Mouse (Mus musculus): ENCODE data around the gene Ankrd50.

Ankrd50 gene

DNA sequence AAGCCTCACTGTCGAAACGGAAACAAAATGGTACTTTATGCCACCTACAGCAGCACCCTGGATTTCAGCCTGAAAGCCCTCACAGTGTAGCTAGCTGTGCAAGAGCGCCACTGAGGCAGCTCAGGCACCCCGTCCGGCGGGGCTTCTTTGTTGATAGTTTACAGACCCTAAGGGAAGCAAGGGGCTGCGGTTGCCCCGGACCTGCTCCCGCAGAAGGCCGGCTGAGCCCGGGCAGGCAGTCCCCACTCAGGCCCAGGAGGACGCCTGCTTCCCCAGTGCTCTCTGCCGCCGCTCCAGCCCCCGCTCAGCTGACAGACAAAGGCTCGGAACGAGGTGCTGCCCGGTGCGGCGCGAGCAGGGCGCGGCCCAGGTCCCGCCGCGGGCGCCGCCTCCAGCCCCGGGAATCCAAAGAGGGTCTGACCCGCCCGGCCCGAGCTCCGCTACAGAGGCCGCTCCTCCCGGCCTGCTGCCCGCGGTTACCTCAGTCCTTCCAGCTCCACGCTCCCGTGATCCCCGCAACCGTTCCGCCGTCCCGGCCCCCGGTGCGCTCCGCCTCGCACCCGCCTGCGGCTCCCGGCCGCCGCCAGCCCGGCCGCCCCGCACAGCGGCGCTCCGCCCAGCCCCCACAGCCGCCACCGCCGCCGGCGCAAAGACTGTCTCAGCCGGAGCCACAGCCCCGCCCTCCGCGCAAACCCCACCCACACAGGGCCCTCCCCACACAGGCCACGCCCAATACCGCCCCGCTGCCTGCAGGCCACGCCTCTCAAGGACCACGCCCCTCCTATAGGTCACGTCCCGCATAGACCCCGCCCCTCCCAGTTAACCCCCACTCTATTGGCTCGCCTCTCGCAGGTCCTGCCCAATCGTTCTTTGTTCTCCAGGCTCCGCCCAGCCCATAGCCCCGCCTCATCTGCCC, at the start of gene Ankrd50:
Gene Ankrd50, minus strand, starts transcription at position 654 of the 916 bp plus-strand sequence.
- DNase-seq, result peak; percentile 99 to 100

DNA sequence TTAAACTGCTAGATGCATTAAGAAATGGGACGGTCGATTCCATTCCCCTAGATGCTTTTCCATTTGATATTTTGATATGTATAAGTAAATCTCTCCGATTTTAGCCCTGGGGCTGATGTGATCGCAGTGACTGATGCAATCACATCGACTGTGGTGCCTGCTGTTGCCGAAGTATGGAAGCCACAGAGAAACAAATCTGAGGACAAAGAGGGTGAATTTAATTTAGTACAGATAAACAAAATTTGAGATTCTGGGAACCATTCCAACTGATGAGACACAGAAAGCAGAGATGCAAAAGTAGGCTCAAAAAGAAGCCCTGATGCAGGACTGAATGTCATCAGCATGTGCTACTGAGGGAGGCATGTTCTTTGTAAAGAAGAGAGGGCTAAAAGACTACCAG, 49.6 kb upstream of the Ankrd50 start:
- DNase-seq, result no peak

DNA sequence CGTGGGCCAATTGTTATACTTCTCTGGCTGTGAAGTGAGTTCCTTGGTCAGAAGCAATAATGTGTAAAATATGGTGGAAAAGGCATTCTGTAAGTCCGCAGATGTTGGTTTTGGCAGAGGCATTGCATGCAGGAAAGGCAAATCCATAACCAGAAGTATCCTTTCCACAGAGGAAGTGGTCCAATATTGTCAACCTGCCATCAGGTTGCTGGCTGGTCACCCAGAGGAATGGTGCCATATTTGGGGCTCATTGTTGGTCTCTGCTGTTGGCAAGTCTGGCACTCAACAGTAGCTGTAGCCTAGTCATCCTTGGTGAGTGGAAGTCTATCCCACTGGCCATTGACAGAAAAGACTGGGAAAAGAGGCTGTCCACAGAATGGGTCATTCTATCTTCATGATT, 35.8 kb upstream of the Ankrd50 start:
- no peak for DNase-seq

DNA sequence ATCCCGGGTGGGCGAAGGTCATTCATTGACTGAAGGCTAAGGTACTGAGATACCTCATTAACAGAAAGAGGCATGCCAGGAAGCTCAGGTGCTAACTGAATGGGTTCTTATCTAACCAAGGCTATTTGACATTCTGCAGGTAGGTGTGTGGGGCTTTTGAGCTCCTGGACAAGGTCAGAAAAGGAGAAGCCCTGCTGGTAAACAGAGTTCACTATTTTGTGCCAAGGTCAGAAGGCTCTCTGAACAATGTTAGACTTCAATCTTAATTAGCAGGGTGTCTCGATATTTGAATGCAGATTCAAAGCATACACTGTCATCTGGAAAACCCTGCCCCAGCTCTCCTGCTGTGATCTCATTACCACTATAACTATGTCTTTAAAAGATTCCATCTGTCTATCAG, 35.3 kb upstream of the Ankrd50 start:
- no peak for DNase-seq

DNA sequence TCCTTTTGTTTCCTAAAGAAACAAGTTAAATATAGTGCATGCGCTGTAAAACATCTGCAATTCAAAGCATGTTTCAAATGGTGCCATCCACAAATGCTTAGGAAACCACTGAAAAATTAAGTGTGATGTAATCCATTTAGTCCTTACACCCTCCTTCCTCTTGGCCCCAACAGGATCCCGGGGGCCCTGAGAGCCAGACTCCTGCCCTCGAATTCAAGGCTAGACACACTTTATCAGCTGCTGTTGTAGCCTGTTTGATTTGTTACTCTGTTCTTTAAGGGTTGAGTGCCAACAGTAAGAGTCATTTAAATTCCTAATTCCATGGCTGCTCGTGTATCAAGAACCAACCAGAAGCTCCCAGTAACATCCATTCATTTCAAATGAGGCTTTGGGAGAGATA, 19.0 kb upstream of the Ankrd50 start:
- DNase-seq, result no peak

DNA sequence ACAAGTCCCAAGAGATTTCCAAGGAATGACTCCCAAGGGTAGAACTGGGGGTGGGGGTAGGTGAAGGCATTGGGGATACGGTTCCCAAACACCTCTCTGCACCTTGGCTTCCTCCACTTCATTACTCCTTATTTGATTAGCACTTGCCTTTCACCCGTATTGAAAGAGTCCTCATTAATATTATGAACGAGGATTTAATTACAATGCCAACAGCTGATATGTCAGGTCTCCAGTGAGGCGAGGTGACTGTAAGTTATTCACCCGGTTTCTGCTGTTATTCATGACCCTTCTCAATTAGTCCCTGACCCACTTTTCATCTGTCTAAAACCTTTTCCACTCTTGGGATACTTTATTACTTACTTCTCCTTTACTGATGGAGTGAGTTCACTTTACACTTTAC, 17.5 kb upstream of the Ankrd50 start:
- DNase-seq, result no peak

DNA sequence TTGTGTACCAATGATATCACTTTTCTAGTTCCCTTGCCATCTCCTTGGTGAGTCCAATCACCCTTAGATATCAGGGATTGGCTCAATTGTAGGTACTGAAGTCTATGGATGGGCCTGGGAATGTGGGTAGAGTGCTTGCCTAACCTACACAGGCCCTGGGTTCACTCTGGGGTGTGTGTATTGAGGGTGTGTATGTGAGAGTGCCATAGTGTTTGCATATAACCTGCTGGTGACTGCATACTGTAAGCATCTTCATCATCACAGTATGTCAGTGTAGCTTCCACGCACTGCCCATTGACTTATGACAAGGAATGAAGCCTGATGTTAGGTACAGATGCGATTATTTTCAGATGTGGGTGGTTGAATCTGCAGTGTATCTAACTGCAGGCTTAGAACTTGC, 17.1 kb upstream of the Ankrd50 start:
- DNase-seq, result no peak

DNA sequence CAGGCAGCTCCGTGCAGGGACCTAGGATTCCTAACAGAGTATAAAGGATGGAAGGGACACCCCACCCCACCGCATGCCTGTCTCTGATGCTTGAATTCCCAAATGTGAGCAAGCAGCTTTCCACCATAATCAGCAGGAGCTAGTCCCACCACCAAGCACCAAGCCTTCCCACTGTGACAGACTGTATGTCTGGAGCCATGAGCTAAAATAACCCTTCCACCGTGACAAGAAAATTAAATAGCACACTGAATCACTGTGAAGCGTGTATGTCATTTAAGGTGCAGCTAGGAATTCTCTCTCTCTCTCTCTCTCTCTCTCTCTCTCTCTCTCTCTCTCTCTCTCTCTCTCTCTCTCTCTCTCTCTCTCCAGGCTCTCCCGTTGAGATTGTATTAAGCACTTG, 16.7 kb upstream of the Ankrd50 start:
- DNase-seq, result no peak

DNA sequence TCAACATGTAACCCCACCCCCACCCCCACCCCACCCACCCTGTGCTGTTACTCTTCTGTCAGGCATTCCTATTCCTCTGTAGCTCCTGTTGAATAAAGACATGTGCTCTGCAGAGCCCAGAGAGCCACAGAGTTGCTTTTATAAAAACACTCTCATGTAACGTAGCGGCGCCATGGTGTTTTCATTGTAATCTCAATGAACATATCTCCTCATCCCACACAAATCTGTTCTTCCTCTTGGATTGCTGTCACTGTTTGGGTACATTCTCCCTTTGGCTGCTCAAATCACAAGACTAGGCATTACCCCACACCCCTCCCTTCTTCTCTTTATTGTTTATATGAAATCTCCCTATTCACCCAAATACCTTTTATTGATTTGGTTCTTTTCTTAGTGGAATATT, 13.9 kb upstream of the Ankrd50 start:
- DNase-seq, result no peak

DNA sequence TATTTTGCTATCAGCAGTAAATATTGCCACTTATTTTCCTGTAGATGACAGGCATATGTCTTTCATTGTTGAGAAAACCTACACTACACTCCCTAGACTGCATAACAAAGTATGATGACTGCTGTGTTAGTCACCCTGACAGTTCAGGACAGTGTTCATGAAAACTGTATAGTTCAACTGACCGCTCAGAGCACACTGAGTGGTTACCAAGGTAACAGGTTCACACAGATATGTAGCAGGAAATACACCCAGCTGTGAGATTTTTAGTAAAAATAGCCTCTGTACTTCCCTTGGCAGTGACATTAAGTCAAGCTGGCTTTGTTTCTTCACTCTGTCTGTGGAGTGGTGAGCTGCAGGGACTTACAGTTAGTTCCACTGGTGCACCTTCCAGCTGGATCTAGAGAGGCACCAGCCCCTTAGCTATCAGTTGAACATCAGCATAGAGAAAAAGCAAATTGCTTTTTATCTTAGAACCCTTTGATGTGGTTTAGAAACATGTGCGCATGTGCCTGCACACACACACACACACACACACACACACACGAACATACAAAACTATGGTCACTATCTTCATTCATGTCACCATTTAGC, 12.2 kb upstream of the Ankrd50 start:
- no peak for DNase-seq

DNA sequence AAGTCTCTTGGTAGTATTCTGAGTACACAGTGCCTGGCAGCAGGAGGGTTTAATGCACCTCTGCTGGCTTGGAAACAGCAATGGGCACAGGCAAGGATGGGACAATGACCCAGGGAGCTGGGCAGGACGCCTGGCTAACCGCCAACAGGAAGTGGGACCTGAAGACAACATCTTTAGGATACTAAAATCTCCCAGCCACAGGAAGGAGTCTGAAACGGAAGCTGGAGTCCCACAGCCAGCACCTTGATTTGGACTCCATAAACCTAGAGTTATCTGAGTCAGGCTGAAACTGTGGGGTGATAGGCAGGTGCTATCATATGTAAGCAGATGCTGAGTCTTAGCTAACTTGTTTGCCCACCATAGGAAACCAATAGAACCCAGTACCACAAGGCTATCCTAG, 7.1 kb upstream of the Ankrd50 start:
- DNase-seq, result no peak

DNA sequence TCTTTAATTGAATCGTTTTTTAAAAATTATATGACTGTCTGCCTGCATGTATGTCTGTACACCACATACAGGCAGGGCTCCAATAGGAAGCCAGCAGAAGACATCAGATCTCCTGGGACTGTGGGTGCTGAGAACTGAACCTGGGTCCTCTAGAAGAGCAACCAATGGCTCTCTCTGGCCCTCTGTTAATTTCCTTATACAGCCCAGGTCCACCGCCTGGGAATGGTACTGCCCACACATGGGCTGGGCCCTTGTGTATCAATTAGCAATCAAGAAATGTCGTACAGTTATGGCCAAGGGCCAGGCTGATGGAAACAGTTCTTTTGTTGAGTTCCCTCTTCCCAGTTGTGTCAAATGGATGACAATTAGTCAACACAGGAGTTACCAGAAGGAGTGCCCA, 6.6 kb upstream of the Ankrd50 start:
- DNase-seq, result no peak

DNA sequence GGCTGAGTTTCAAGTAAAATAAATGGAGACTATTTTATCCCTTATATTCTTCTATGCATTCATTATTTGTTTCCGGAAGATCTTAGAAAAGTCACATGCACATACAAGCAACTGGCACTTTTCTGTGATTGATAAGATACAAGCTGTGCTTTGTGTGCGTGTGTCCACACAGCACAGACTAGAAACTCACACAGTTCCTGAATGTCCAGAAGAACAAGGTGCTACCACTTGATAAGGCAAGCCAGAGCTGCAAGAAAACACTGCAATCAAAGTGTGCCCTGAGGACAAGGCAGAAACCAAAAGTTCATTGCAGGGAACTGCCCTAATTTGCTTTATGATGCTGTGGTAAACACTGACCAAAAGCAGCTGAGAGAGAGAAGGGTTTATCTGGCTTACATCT, 6.1 kb upstream of the Ankrd50 start:
- DNase-seq, result no peak

DNA sequence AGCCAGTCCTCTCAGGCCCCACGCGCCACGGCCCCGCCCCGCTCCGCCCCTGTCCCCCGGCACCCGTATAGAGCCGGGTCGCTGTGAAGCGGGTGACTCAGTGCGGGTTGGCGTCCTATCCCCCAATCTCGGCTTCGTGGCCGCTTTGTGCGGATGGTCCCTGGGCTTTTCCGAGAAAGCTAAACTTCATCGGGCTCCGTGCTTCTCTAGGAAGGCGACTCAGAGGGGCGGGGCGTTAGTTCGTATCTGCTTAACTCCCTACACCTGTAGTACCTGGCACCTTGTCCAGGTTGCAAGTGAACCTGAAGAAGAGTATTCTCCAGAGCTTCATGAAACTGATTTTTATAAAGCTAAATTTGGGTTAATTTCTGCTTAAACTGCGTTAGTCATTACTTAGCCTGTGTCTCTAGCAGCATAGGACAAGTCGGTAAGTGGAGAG, 482 bp upstream of the Ankrd50 start:
- no peak for DNase-seq

DNA sequence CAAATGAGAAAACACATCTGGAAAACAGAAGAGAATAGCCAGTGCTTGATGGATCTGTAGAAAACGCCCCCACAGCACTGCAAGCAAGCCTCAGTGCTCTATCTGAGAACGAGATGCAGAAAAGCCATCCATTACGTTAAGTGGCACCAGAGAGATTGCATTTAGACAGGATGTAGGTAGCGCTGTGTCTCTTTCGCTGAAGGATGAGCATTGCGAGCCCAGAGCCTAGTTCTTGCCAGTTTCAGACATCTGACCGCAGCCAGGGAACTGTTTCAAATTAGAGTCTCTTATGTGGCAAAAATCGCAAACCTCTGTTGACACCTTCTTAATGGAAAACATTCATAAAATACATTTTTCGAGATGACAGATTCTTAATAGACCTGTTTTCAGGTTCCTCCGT, 1.1 kb downstream of the Ankrd50 start:
- DNase-seq, result peak in 1 of 2 experiments; percentile 21

DNA sequence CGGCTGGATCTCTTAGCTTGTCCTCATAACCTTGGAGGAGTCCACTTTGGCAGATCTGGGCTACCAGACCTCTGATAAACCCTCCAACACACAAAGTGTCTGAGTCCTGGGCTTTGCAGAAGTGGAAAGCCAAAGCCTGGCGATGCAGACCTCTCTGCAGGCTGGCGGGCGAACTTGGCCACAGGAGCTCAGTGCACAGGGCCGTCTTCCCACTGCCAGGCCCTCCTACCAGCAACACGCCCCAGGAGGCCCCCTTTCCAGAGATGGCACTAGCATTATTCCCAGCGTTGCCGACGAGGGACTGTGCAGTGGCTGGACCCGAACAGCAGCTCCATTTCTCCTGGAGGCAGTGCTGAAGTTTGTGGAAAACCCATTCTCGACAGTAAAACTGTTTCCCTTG, 1.9 kb downstream of the Ankrd50 start:
- DNase-seq, result no peak

DNA sequence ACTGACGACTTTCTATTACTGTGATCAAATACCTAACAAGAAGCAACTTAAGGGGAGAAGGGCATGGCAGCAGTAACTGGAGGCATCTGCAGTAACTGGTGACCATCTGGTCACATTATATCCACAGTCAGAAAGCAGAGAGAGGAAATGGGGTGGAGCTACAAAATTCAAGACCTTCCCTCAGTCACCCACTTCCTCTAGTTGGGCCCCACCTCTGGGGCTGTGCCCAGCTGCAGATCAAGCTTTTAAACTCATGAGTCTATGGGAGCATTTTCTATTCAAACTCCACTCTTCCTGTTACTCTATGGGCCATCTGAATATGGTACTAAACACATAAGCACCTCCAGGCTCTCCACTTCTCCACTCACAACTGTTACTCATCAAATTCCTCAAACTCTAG, 3.5 kb downstream of the Ankrd50 start:
- no peak for DNase-seq

DNA sequence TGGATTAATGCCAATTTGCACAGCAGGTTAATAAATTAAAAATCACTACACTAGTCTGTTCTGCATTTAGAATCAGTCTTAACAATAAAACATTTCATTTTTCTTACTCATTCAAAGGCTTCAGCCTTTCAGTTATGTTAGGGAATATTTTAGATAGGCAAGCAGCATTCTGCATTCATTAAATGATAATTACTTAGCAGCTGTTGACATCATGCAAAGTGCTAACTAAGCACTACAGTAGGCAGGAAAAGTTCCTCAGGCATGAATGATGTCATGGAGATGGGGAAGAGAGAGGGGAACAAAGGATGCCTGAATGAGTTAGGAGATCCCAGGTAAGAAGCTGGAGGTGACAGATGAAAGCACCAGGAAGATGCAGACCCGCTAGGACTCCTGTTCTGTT, 6.7 kb downstream of the Ankrd50 start:
- DNase-seq, result no peak

DNA sequence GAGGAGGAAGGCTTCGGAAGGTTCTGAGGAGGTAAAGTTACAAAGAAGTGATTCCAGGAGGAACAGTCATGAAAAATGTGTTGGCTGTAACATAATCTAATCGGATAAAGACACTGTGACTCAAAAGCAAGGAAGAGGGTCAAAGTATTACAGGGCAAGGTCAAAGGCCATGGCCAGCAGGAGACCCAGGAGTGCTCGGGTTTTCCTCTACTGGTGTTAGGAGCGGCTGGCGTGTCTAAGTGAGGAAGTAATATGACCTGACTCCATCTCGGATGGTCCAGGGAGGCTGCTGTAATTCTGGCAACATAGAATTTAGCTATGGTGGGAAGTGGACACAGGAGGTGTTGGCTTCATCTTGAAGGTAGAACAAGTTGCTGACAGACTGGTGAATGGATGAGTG, 9.1 kb downstream of the Ankrd50 start:
- DNase-seq, result no peak

DNA sequence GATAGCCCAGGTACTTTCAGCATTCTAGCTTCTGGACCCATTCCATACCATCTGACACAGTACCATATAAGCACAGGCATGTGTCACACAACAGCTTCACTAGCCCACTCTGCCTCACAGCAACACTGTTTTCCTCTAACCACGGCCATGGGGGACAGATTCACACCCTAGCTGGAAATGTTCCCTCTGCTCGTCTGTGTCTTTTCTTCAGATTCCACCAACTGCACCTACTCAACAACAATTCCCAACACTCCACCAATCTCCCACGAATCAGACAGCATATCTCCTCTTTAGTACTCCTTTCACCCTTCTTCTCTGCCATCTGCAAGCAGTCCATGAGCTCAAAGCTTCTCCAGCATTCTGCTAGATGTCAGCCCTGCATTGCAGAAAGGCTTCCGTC, 11.5 kb downstream of the Ankrd50 start:
- DNase-seq, result no peak

DNA sequence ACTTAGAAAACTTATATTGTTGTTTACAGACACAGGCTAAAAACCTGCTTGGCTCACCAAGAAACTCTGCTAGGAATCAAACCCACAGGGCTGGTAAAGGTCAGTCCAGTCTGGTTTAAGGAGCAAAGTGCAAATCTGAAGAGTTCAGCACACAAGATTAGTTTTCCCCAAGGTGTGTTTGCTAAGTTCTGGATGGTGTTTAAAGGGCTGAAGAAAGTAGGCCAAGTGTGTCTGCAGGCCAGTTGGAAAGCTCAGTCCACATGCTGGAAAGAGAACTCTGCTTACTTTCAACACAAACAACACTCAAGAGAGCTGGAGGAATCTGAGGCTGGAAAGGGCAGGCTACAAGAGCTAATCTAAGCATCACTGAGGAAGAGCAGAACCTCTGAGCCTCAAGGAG, 13.1 kb downstream of the Ankrd50 start:
- no peak for DNase-seq

DNA sequence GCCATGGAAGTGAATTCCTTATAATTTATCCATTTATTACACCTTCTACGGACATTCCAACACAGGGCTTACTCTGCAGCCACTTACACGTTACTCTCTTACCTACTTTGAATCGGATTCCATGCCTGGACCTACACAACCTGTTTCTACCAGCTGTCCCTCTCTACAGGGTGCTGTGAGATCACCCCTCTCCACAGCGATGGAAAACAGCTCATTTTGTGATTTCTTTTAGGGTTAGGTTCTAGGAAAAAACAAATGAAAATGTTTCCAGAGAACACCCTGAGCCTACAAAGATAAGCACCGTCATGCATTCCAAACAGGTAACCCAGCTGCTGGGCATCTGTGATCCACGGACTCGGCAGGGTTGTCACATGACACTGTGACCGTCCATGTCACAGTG, 16.5 kb downstream of the Ankrd50 start:
- no peak for DNase-seq

DNA sequence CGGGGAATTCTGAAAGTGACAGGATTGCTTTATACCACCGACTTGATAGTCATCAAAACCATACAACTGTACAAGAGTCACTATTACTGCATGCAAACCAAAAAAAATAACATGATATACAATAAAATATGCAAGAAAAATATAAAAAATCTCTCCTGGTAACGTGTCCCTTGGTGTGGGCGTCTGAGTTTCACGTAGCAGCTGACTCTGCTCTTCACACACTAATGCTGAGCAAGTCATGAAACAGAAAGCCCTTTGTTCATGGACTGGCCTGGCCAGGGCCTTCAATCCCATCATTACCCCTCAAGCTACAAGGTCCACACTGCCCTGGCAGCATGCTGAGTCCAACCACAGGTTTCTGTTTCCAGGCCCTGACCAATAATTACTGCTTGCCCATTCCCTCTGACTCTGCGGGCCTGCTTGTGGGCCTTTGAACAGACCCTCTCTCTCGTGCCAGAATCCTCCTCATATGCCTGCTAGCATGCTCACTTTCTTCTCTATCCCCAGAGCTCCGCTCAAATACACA, 17.7 kb downstream of the Ankrd50 start:
- no peak for DNase-seq

DNA sequence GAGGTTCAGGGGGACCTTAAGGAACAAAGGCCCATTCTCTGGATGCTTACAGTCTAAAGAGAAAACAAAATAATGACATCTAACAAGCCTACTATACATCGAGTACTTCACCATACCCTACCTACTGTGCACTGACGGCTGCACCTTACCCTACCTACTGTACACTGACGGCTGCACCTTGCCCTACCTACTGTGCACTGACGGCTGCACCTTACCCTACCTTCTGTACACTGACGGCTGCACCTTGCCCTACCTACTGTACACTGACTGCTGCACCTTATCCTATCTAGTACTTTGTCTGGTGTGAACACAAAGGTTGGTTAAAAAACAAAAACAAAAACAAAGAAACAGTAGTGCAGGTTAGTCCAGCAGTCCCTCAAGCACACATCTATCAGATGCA, 18.5 kb downstream of the Ankrd50 start:
- no peak for DNase-seq
